Mouse (Mus musculus): ENCODE data around the gene Lrrc51.

Gene Lrrc51

DNA sequence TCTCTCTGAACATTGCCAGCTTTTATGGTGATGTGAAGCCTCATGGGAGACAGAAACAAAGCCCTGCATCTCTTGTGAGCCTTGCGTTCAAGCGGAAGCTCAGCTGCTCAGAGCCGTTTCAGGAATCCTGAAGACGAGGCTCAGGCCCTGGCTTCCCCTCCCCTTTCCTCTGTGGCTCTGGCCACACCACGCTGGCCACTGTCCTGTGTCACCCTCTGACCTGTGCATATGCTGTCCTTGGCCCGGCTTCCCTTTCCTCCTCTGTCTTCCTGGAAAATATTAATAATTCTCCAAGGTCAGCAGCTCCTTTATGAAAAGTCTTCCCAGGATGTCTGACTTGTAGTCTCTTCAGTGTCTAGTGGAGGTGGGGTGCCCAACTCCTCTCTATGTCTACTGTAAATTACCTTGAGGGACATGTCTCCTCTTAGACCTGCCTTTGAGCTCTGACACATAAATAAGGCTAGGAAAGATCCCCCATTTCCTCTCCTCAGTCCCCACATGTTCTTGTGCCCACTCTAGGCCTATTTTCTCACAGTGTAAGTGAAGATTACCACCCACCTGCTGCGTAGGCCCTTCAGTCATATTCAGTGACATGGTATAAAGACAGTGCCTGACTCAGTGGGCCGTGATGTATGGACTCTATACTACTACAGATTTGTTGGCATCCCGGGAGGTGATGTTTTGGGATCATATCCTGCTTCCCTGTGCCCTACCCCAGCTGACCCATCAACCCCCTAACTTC lies 51.1 kb downstream of the Lrrc51 start:
- no peak for DNase-seq (ENCODE audit: extremely low spot score)

DNA sequence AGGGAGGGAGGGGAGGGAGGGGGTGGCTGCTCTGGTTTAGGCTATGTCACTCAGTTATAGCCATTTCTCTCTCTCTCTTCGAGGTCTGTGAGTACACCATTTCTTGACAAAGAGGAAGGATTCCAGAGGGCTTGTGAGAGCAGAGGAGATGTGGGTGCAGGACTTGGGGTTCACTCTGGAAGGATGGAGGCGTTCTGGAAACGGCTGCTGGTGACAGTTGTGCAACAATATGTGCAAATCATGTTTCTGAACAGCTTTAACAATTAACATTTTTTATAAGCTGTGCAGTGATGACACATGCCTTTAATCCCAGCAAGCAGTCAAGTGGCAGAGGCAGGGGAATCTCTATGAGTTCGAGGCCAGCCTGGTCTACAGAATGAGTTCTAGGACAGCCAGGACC lies 52.8 kb downstream of the Lrrc51 start:
- no peak for DNase-seq (ENCODE audit: extremely low spot score)

GRCm38 (mm10) chr7:101875978-101876377 lies 57.7 kb downstream of the Lrrc51 start:
- no peak for DNase-seq (ENCODE audit: extremely low spot score)

DNA sequence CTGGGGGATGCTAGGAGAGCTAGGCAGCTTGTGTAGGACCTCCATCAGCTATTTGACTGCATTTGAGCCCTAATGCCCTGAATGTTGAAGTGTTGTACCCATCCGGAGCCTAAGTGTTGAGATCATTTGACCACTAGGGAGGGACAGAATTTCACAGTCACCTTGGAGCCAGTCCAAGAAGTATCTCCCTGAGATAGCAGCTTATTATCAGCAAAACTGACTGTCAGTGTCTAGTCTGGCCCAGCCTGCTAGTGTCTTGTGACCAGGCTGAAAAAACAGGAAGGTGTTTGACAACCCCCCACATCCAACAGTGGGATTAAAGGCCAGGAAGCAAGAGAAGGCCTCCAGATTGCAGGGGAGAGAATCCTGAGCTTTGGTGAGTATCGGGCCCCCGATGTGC lies 62.4 kb downstream of the Lrrc51 start:
- DNase-seq (ENCODE audit: extremely low spot score), result no peak

DNA sequence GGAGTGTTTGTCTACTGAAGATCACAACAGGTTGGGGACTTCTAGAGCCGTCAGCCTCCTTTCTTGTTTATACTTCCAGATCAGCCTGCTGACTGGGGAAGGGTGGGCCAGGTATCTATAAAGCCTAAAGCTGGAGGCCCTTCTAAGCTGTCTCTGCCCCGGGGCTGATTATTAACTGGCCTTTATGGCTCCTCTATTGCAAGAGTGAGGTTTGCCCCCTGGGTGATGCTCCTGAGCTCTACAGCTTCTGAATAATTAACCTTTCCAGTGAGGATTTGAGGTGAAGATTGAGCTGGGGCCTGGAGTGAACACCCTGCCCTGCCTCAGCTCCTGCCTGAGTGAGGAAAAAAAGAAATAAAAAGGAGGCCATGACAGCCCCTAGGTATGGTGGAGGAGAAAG lies 63.1 kb downstream of the Lrrc51 start, which contains the start of gene Folr1:
Gene Folr1 (minus strand): TSS at position 160 of the 400 bp plus-strand sequence.
- no peak for DNase-seq (ENCODE audit: extremely low spot score)

DNA sequence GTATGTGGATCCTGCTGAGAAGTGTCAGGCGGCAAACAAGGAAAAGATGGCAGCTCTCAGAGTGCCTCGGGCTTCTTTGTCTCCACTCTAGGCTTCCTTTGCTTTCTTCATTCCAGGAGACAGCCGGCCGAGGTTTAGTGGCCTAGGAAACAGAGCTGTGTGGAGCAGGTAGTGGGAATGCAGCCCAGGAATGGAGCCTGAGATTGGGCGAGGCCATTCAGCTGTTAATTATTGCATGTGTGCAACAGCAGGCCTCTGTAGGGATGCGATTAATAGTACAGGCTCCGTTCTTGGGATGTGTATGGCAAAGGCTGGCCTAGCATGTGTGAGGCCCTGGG lies 64.6 kb downstream of the Lrrc51 start:
- DNase-seq (ENCODE audit: extremely low spot score), result no peak

DNA sequence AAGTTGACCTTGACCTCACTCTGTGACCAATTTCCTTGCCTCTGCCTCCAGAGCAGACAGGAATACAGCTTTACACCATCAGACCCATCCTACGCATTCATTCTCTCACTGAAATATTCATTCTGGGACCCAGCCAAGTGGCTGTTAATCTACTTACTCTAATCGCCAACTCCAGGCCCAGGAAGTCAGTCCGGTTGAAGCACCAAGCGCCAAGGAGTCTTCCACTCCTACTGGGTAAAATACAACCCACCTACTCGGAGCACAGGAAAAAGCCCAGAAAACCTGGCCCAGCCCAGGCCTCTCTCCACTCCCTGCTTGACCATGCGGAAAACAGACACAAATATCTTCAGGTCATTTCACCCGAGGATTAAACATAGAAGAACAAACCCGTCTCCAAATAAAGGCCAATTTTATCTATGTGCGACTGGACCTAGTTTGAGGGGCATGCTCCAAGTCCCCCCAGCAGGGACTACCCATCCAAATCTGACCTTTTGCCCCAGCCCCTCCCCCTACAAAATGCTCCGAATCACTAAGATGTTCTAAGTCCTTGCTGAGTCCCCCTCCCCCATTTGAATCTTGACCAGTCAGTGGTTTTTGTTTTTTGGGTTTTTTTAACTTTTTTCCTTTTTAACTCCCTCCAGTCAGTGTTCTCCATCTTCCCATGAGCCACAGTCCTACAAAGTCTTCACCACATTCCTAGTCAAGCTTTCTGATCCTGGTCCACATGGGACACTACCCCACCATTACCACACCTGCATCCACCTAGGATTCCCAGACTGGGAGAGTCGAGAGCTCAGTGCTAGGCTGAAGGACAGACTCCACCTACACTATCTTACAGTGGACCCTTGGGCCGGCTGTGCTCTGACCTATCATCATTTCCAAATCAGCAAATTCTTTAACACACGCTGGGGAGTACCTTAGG lies 65.2 kb downstream of the Lrrc51 start:
- DNase-seq (ENCODE audit: extremely low spot score), result no peak

GRCm38 (mm10) chr7:101867482-101867881 lies 66.2 kb downstream of the Lrrc51 start:
- no peak for DNase-seq (ENCODE audit: extremely low spot score)

DNA sequence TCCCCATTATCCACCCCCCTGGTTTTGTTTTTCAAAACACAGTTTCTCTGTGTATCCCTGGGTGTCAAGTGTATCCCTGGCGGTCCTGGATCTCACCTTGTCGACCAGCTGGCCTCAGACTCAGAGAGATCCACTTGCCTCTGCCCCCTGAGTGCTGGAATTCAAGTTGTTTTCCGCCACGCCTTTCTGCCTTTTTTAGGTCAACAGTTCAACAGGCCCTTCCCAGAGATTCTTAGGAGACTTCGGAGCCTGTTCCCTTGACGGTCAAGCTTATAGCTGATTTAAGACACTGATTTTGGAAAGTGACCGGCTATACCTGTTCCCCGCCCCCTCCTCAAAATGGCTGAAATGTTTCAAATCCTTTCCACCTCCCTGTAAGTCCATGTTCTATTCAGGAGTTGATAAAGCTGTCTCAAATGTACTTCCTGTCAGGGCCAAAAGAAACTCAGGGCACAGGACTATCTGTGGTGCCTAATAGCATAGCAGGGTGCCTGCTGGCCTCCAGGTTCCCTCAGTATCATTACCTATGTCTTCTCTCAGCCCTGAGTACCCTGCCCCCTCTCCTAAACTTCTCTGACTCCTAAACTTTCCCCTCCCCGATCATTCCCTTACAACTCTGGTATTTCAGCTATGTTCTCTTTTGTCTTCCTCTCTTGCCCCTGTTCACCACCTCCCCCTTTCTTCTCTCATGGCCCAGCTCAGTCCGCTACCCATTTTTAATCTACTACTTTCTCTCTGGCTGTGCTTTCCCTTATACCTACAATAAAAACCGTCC lies 67.0 kb downstream of the Lrrc51 start:
- no peak for DNase-seq (ENCODE audit: extremely low spot score)

- DNase-seq (ENCODE audit: extremely low spot score), result no peak
Measured at GRCm38 (mm10) chr7:101863415-101863814, 70.3 kb downstream of the Lrrc51 start, which contains the start of gene Anapc15. Gene Anapc15, plus strand, starts transcription at chr7:101863715.
